Mouse (Mus musculus) thymus, adult 2 months (tissue): ENCODE results near the gene Wnk2. TPM values are rescaled to one million over a fixed set of nuclear protein-coding genes. Genes with fewer than 3 reads are reported as not detected.
A peak's percentile ranks its signal among the peaks of the same experiment; 100 is the strongest.

Experiments
- DNase-seq: peaks from one replicate; pipeline ENCODE4 v3.0.0; 2021
- H3K27ac ChIP-seq: fragments of 200-500 bp; 2 replicates; pipeline ENCODE4 v1.5.1; 2012; ENCODE audit warnings: low read length, control low read depth; ENCODE audit not compliant: control insufficient read depth, insufficient read depth
- H3K27me3 ChIP-seq: fragments of 200-500 bp; 2 replicates; pipeline ENCODE4 v1.6.1; 2012; ENCODE audit warnings: mild to moderate bottlenecking, low read length, moderate library complexity, mixed read lengths; ENCODE audit not compliant: control insufficient read depth, insufficient read depth
- H3K36me3 ChIP-seq: fragments of 200-500 bp; 2 replicates; pipeline ENCODE4 v1.6.1; 2012; ENCODE audit warnings: mild to moderate bottlenecking, low read length, moderate library complexity; ENCODE audit not compliant: control insufficient read depth, insufficient read depth
- H3K4me1 ChIP-seq: fragments of 200-500 bp; replicated peaks from 2 replicates; pipeline ENCODE4 v1.6.1; 2012; ENCODE audit warnings: low read length; ENCODE audit not compliant: control insufficient read depth, insufficient read depth
- H3K4me3 ChIP-seq: fragments of 200-500 bp; 2 replicates; pipeline ENCODE4 v1.5.1; 2012; ENCODE audit warnings: mild to moderate bottlenecking, low read length, control low read depth, moderate library complexity; ENCODE audit not compliant: control insufficient read depth, insufficient read depth
- CTCF ChIP-seq: fragments of 200-500 bp; IDR thresholded peaks from 2 replicates; pipeline ENCODE4 v1.5.1; 2012; ENCODE audit warnings: mild to moderate bottlenecking, control low read depth, low read length, moderate library complexity, borderline replicate concordance; ENCODE audit not compliant: control insufficient read depth, poor library complexity, insufficient read depth; ENCODE audit errors: extremely low read depth
- POLR2A ChIP-seq: fragments of 200-500 bp; IDR thresholded peaks from 2 replicates; pipeline ENCODE4 v1.6.1; 2012; ENCODE audit warnings: mild to moderate bottlenecking, low read length, control low read depth, moderate library complexity; ENCODE audit not compliant: control insufficient read depth, poor library complexity, insufficient read depth; ENCODE audit errors: extremely low read depth
- WGBS: fragments of 180-500 bp; shearing (Covaris S2); methylation state at CpG from one replicate; pipeline ENCODE4 v1.1.7; 2018; 5-methylcytosine and 5-hydroxymethylcytosine counted together
- polyA plus RNA-seq: library from polyadenylated mRNA; depleted of rRNA; stranded (reverse); fragments of >200 nt; gene quantifications from 2 replicates; pipeline ENCODE4 v1.2.3, GENCODE M21; 2012

Wnk2 gene
- polyA plus RNA-seq, 1 experiment = 3.9 TPM

DNA sequence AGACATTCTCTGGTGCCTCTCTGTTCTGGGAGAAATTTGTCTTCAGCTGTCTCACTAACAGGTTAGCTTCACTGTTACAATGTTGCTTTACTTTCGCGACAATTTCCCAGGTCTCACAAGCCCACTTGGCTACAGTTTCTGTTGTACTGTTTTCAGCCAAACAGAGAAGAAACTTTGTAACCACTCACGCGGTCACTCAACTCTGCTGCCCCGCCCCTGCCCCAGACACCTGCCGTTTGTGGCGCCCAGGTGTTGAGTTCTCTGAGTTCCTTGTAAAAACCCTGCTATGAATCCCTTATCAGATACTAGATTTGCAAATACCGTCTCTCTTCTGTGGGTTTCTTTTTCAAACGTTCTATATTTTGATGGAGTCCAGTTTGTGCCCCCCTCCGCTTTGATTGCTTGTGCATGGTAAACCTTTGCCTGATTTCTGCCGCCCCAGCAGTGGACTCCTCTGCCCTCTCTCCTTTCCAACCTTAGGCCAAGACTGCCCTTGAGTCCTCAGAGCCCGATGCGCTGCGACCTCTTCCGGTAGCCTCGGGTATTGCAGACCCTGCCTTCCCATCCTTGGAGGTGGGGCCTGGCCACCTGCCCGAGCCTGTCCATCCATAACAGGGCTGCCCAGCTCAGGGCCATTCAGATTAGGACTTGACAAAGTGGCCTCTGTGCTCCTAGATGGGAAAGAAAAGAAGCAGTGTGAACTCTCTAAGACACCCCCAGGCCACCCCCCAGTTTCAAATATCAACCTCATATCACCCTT lies 21.8 kb upstream of the Wnk2 start:
- Histone ChIP-seq H3K4me3 (no peak overlapping the region), H3K27ac (no peak overlapping the region), H3K4me1 (0 out of 2 replicates have a peak, but pooled peaks cover 4% of the 10 kb centered on the region), H3K27me3 (no peaks in the 10 kb centered on the region), H3K36me3 (no peaks in the 10 kb centered on the region)
- WGBS = 25% methylated on average over 17 of the region's 17 CpGs
- DNase-seq = peak; percentile 78
- no peak for TF ChIP-seq POLR2A
- peak; percentile 93 for TF ChIP-seq CTCF

DNA sequence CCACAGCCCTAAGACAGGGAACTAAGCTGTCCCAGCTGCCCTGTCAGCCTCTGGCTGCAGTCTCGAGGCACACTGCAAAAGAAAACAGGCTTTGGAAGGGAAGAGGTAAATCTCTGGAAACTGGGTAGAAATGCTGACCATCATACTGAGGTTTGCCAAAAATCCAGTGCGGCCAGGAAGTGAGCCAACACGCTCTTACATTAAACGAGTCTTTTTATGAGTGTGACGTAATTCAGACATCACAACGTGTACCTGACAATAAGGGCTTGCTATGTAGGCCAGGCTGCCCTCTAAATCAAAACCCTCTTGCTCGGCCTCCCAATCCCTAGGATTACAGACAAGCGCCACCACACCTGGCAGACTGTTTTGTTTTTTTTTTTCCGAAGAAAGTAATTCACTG lies 19.3 kb upstream of the Wnk2 start:
- Histone ChIP-seq H3K27ac (no peak overlapping the region), H3K4me3 (no peak overlapping the region), H3K27me3 (no peaks in the 10 kb centered on the region), H3K4me1 (0 out of 2 replicates have a peak, but pooled peaks cover 4% of the 10 kb centered on the region), H3K36me3 (no peaks in the 10 kb centered on the region)
- TF ChIP-seq POLR2A = no peak
- TF ChIP-seq CTCF = no peak
- WGBS = 76% methylated on average over 9 of the region's 9 CpGs
- no peak for DNase-seq

DNA sequence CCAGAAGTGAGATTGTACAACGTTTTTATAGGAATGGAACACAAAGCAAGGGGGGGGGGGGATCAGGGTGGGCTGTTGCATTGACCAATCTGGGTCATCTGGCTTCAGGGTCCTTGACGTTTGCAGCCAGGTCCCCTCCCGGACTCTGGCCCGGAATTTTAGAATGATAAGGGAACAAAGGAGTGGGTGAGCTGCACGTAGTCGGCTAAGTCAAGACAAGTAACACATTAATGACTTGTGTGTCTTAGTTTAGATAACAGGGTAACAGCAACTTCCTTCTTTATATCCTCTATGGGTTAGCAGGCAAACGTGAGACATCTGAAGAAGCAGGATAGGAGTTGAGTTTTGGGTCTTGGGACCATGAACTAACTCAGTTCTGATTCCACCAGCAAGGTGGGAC lies 15.8 kb upstream of the Wnk2 start:
- no peak overlapping the region for H3K27ac ChIP-seq
- 54% methylated on average over 7 of the region's 7 CpGs for WGBS
- no peak overlapping the region for H3K4me3 ChIP-seq
- H3K4me1 ChIP-seq = 0 out of 2 replicates have a peak, but pooled peaks cover 2% of the 10 kb centered on the region
- H3K27me3 ChIP-seq = no peaks in the 10 kb centered on the region
- H3K36me3 ChIP-seq = no peaks in the 10 kb centered on the region
- no peak for TF ChIP-seq POLR2A
- TF ChIP-seq CTCF = no peak
- no peak for DNase-seq

DNA sequence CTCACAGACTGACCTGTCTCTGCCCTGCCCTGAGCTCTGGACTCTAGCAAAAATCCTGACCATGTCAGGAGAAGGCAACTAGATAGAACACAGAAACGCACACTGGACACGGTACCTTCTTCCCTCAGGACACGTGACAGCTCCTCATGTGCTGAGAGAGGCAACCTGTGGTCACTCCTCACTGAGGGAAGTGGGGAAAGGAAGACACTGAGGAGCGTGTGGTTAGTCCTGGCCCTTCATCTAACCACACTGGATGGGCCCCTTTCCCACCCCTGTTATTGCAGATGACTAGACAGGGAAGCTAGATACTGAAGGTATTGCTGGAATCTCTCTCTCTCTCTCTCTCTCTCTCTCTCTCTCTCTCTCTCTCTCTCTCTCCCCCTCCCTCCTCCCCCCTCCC lies 14.9 kb upstream of the Wnk2 start:
- H3K27ac ChIP-seq = no peak overlapping the region
- DNase-seq = no peak
- WGBS = 8% methylated on average over 4 of the region's 4 CpGs
- no peak overlapping the region for H3K4me3 ChIP-seq
- H3K27me3 ChIP-seq = no peaks in the 10 kb centered on the region
- no peaks in the 10 kb centered on the region for H3K36me3 ChIP-seq
- H3K4me1 ChIP-seq = 0 out of 2 replicates have a peak, but pooled peaks cover 1% of the 10 kb centered on the region
- TF ChIP-seq POLR2A = no peak
- TF ChIP-seq CTCF = no peak

DNA sequence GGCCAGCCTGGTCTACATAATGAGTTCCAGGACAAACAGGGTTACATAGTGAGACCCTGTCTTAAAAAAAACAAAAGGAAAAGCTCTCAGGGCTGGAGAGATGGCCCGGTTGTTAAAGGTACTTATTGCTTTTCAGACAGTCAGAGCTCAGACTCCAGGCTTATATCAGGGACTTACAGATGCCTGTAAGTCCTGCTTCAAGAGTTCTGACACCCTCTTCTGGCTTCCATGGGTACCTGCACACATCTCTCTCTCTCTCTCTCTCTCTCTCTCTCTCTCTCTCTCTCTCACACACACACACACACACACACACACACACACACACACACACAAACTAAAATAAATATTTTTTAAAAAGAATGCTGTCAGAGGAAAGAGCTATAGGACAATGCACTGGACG lies 13.4 kb upstream of the Wnk2 start:
- 46% methylated on average over 2 of the region's 2 CpGs for WGBS
- no peaks in the 10 kb centered on the region for H3K4me1 ChIP-seq

DNA sequence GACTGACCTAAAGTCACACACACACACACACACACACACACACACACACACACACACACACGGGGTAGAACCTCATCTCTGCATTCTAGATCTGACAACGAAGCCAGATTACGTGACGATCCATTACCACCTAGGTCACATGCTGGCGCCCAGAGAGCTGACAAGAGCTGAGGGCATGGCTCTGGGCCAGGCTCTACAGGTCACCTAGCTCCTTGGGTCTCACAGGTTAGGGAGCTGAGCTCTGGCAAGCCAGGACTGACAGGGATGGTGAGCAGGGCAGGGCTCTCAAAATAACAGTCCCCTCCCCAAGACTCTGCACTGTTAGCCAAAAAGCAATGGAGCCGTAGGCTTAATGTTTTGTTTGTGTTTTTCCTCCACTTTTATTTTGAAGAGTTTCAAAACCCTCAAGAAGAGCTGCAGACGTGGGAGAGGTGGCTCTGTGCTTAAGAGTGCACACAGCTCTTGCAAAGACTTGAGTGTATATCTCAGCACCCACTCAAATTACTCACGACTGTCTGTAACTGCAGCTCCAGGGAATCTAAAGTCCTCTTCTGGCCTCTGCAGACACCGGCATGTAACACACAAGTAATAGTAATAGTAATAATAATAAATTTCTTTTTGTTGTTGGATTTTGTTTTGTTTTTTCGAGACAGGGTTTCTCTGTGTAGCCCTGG lies 10.4 kb upstream of the Wnk2 start:
- DNase-seq = no peak
- Histone ChIP-seq H3K27me3 (no peaks in the 10 kb centered on the region), H3K4me3 (no peak overlapping the region), H3K36me3 (no peaks in the 10 kb centered on the region), H3K4me1 (no peaks in the 10 kb centered on the region), H3K27ac (no peak overlapping the region)
- TF ChIP-seq CTCF = no peak
- no peak for TF ChIP-seq POLR2A
- 85% methylated on average over 10 of the region's 10 CpGs for whole genome bisulfite sequencing

More for the DNA sequence above, 13.4 kb upstream of the Wnk2 start:
- Histone ChIP-seq H3K36me3 (no peaks in the 10 kb centered on the region), H3K27me3 (no peaks in the 10 kb centered on the region), H3K4me3 (no peak overlapping the region), H3K27ac (no peak overlapping the region)
- no peak for DNase-seq
- TF ChIP-seq CTCF = no peak
- no peak for TF ChIP-seq POLR2A
